Mouse (Mus musculus) ZHBTc4 (cell line): ENCODE measurements at regions not wholly inside any gene's neighbourhood (a gene's known extent, or its start where the extent isn't known, plus 50 kb on each side); places are given as distances from the start of the nearest gene placed in this dataset.
A peak's percentile ranks its signal among the peaks of the same experiment; 100 is the strongest.

Experiments
- DNase-seq: peaks from one replicate; pipeline ENCODE4 v3.0.0-alpha.2; 2011; ENCODE audit warnings: low read depth, low spot score

- DNase-seq: no peak
These were observed 58.3 kb upstream of the N6amt1 start for GRCm38 (mm10) chr16:87295727-87296126.

GRCm38 (mm10) chr16:87292826-87293225, 61.2 kb upstream of the N6amt1 start:
- DNase-seq: no peak

- no peak for DNase-seq
These were observed 62.3 kb upstream of the N6amt1 start for GRCm38 (mm10) chr16:87291716-87292115.

GRCm38 (mm10) chr16:87285639-87286038, 68.3 kb upstream of the N6amt1 start:
- DNase-seq: no peak

- no peak for DNase-seq
These were observed 69.0 kb upstream of the N6amt1 start for GRCm38 (mm10) chr16:87284835-87285510.

GRCm38 (mm10) chr16:87278518-87278917, 75.5 kb upstream of the N6amt1 start:
- no peak for DNase-seq

- no peak for DNase-seq
These were observed 81.6 kb upstream of the N6amt1 start for GRCm38 (mm10) chr16:87272363-87272762.

GRCm38 (mm10) chr16:87267954-87268804, 85.8 kb upstream of the N6amt1 start:
- DNase-seq: no peak

GRCm38 (mm10) chr16:87267517-87267916, 86.5 kb upstream of the N6amt1 start:
- no peak for DNase-seq

GRCm38 (mm10) chr16:87263571-87263970, 90.4 kb upstream of the N6amt1 start:
- no peak for DNase-seq

- no peak for DNase-seq
These were observed 90.9 kb upstream of the N6amt1 start for GRCm38 (mm10) chr16:87263041-87263440.

- no peak for DNase-seq
These were observed 91.5 kb upstream of the N6amt1 start for GRCm38 (mm10) chr16:87262497-87262896.

- no peak for DNase-seq
These were observed 92.5 kb upstream of the N6amt1 start for GRCm38 (mm10) chr16:87261527-87261926.

GRCm38 (mm10) chr16:87254736-87255135, 99.2 kb upstream of the N6amt1 start:
- no peak for DNase-seq

- no peak for DNase-seq
These were observed 103.5 kb upstream of the N6amt1 start for GRCm38 (mm10) chr16:87250531-87250930.

- peak; percentile 70 for DNase-seq
These were observed 104.1 kb upstream of the N6amt1 start for GRCm38 (mm10) chr16:87249903-87250302.

- peak; percentile 73 for DNase-seq
These were observed 105.4 kb upstream of the N6amt1 start for GRCm38 (mm10) chr16:87248501-87249030.

GRCm38 (mm10) chr16:87245933-87246791, 107.8 kb upstream of the N6amt1 start:
- DNase-seq: peak; percentile 68

- no peak for DNase-seq
These were observed 108.5 kb upstream of the N6amt1 start for GRCm38 (mm10) chr16:87245441-87245840.

GRCm38 (mm10) chr16:87242027-87242426, 112.0 kb upstream of the N6amt1 start:
- no peak for DNase-seq

- DNase-seq: no peak
These were observed 114.9 kb upstream of the N6amt1 start for GRCm38 (mm10) chr16:87239105-87239504.

GRCm38 (mm10) chr16:87234199-87234598, 119.8 kb upstream of the N6amt1 start:
- DNase-seq: no peak
